Mouse (Mus musculus): ENCODE data around the gene Slc15a4. TPM values are rescaled to one million over a fixed set of nuclear protein-coding genes. Genes with fewer than 3 reads are reported as not detected.

Slc15a4 gene
- polyA plus RNA-seq, 1 experiment from 2014 or later, result 28.4 TPM

DNA sequence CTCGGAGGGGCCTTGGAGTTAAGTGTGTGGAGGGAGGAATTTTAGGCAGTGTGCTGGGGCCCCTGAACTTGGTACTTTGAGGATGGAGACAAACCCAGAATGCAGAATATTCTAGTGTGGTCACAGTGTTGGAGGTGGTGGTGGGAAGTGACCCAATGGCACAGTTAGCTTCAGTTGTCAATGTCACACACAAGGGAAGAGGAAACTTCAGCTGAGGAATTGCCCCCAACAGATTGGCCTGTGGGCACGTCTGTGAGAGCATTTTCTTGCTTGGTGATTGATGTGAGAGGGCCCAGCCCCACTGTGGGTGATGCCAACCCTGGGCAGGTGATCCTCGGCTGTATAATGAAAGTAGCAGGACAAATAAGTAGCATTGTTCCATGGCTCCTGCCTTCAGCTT lies 13.9 kb downstream of the Slc15a4 start:
- peaks cover 19% of the 10 kb centered on the region for H3K4me1 ChIP-seq
- no peak for ATAC-seq (ENCODE audit: low FRiP score, low read depth)
- WGBS, result 77% methylated on average over 3 of the region's 3 CpGs

GRCm38 (mm10) chr5:127616884-127617635 lies 15.6 kb downstream of the Slc15a4 start:
- Histone ChIP-seq H3K27me3 (peaks cover 4% of the 10 kb centered on the region), H3K27ac (replicated peaks) (peak overlapping the region; percentile 79), H3K9me3 (0 out of 2 replicates have a peak, but pooled peaks cover 2% of the 10 kb centered on the region), H3K36me3 (no peaks in the 10 kb centered on the region), H3K4me2 (replicated peaks) (peak overlapping the region; percentile 95), H3K4me1 (peaks cover 19% of the 10 kb centered on the region), H3K4me3 (peak overlapping the region; percentile 99), H3K9ac (replicated peaks) (peak overlapping the region; percentile 99)
- WGBS, result under 1% methylated on average over 87 of the region's 91 CpGs
- peak; percentile 95 for ATAC-seq (ENCODE audit: low FRiP score, low read depth)

More for the DNA sequence above, 13.9 kb downstream of the Slc15a4 start:
- Histone ChIP-seq H3K36me3 (no peaks in the 10 kb centered on the region), H3K27me3 (peaks cover 4% of the 10 kb centered on the region), H3K9me3 (0 out of 2 replicates have a peak, but pooled peaks cover 2% of the 10 kb centered on the region), H3K27ac (replicated peaks) (no peak overlapping the region), H3K4me2 (replicated peaks) (no peak overlapping the region), H3K9ac (replicated peaks) (no peak overlapping the region), H3K4me3 (no peak overlapping the region)

GRCm38 (mm10) chr5:127616151-127616550 lies 16.5 kb downstream of the Slc15a4 start:
- Histone ChIP-seq H3K4me1 (peaks cover 19% of the 10 kb centered on the region), H3K27ac (replicated peaks) (no peak overlapping the region), H3K9me3 (0 out of 2 replicates have a peak, but pooled peaks cover 2% of the 10 kb centered on the region), H3K4me3 (peak overlapping the region; percentile 99), H3K9ac (replicated peaks) (peak overlapping the region; percentile 99), H3K4me2 (replicated peaks) (peak overlapping the region; percentile 95), H3K27me3 (peaks cover 4% of the 10 kb centered on the region), H3K36me3 (no peaks in the 10 kb centered on the region)
- ATAC-seq (ENCODE audit: low FRiP score, low read depth), result no peak
- 21% methylated on average over 5 of the region's 5 CpGs for WGBS

DNA sequence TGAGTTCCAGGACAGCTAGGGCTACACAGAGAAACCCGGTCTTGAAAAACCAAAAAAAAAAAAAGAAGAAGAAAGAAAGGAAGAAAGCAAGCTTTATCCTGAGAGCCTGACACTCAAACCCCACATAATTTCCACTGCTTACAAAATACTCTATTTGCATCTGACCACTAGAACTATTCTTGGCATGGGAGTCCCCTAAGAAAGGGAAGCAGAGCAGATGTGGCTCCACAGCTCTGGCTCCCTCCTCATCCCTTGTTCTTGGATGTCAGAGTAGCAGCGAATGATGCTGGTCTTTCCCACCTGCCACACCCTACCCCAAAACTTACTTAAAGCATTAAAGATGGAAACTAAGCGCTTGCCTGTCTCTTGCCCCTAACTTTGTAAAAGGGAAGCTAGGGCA lies 17.2 kb downstream of the Slc15a4 start:
- no peak for ATAC-seq (ENCODE audit: low FRiP score, low read depth)
- Histone ChIP-seq H3K4me1 (peaks cover 22% of the 10 kb centered on the region), H3K9me3 (0 out of 2 replicates have a peak, but pooled peaks cover 2% of the 10 kb centered on the region), H3K4me2 (replicated peaks) (peak overlapping the region; percentile 95), H3K9ac (replicated peaks) (0 out of 2 replicates have a peak overlapping the region, but pooled peaks have one; percentile 99), H3K27me3 (peaks cover 1% of the 10 kb centered on the region; the same call in 1 of the 2 replicates), H3K4me3 (peak overlapping the region; percentile 99), H3K27ac (replicated peaks) (no peak overlapping the region), H3K36me3 (no peaks in the 10 kb centered on the region)
- 78% methylated on average over 3 of the region's 3 CpGs for WGBS

DNA sequence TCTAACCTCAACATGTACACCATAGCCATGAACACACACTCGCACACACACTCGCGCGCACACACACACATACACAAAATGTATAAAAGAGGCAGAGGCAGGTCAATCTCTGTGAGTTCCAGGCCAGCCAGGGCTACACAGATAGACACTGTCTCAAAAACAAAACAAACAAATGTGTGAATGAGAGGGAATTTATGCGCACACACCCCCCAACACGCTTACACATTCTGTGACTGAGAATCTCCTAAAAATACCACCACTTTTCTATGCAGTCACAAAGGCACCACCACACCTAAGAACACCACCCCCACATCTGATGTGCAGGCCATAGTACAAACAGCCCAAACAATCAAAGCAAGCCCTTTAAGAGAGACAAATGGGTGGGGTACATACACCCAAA lies 20.3 kb downstream of the Slc15a4 start:
- H3K36me3 ChIP-seq, result peaks cover 15% of the 10 kb centered on the region
- H3K9ac ChIP-seq (replicated peaks), result no peak overlapping the region
- no peak for ATAC-seq (ENCODE audit: low FRiP score, low read depth)
- H3K27me3 ChIP-seq, result no peaks in the 10 kb centered on the region
- no peak overlapping the region for H3K4me3 ChIP-seq
- WGBS, result 97% methylated on average over 6 of the region's 6 CpGs
- H3K4me1 ChIP-seq, result peaks cover 22% of the 10 kb centered on the region
- no peak overlapping the region for H3K4me2 ChIP-seq (replicated peaks)
- H3K27ac ChIP-seq (replicated peaks), result no peak overlapping the region
- H3K9me3 ChIP-seq, result no peaks in the 10 kb centered on the region

DNA sequence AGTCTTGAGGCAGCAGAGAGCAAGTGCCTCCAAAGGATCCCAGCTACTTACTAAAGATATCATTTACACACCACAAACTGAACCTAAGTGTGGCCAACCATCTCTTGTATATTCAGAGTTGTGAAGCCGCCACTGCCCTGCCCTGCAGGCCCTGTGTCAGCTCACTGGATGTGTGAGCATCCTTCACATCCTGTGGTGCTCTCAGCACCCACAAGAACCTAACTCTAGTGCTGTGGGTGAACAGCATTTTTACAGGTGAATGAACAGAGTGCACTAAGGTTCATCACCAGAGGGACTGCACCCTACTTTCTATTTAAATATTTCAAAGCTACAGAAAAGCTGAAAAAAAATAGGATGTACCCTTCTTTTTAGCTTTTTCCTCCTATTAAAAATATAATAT lies 20.8 kb downstream of the Slc15a4 start:
- Histone ChIP-seq H3K9me3 (no peaks in the 10 kb centered on the region), H3K4me2 (replicated peaks) (no peak overlapping the region), H3K36me3 (peaks cover 20% of the 10 kb centered on the region), H3K9ac (replicated peaks) (no peak overlapping the region), H3K27ac (replicated peaks) (no peak overlapping the region), H3K4me3 (no peak overlapping the region), H3K27me3 (no peaks in the 10 kb centered on the region), H3K4me1 (peaks cover 22% of the 10 kb centered on the region)
- ATAC-seq (ENCODE audit: low FRiP score, low read depth), result no peak
- 85% methylated on average over 1 of the region's 1 CpGs for WGBS

GRCm38 (mm10) chr5:127610787-127611509 lies 21.7 kb downstream of the Slc15a4 start:
- ATAC-seq (ENCODE audit: low FRiP score, low read depth), result no peak
- H3K27ac ChIP-seq (replicated peaks), result no peak overlapping the region
- H3K9ac ChIP-seq (replicated peaks), result no peak overlapping the region
- 87% methylated on average over 6 of the region's 6 CpGs for WGBS
- peaks cover 18% of the 10 kb centered on the region for H3K4me1 ChIP-seq
- no peak overlapping the region for H3K4me2 ChIP-seq (replicated peaks)
- no peaks in the 10 kb centered on the region for H3K27me3 ChIP-seq
- H3K9me3 ChIP-seq, result no peaks in the 10 kb centered on the region
- H3K4me3 ChIP-seq, result no peak overlapping the region
- peaks cover 28% of the 10 kb centered on the region for H3K36me3 ChIP-seq

GRCm38 (mm10) chr5:127609191-127609714 lies 23.4 kb downstream of the Slc15a4 start:
- peaks cover 41% of the 10 kb centered on the region for H3K36me3 ChIP-seq
- H3K4me2 ChIP-seq (replicated peaks), result no peak overlapping the region
- no peak for ATAC-seq (ENCODE audit: low FRiP score, low read depth)
- H3K9ac ChIP-seq (replicated peaks), result no peak overlapping the region
- peaks cover 4% of the 10 kb centered on the region; the same call in 1 of the 2 replicates for H3K4me1 ChIP-seq
- H3K27me3 ChIP-seq, result no peaks in the 10 kb centered on the region
- no peaks in the 10 kb centered on the region for H3K9me3 ChIP-seq
- no peak overlapping the region for H3K27ac ChIP-seq (replicated peaks)
- WGBS, result 87% methylated on average over 7 of the region's 7 CpGs
- H3K4me3 ChIP-seq, result no peak overlapping the region

DNA sequence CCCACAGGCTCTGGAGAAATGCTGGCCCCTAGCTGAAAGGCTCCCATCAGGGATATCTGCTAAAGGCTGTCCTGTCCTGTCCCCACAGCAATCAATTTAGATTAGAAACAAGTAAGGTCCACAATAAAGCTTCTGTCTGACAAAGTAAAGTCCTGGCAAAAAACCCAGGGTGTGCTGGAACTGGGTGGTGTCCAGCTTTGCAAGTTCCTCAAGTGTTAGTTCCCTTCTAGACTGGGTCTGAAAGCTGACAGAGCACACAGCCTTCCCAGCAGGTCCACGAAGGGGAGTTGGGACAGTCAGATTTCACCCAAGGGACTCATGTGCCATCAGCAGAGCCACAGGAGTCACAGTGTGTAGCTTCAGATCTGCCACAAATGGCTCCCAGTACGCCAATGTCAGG lies 25.2 kb downstream of the Slc15a4 start:
- Histone ChIP-seq H3K27me3 (no peaks in the 10 kb centered on the region), H3K27ac (replicated peaks) (no peak overlapping the region), H3K36me3 (peaks cover 59% of the 10 kb centered on the region), H3K4me3 (no peak overlapping the region), H3K9me3 (no peaks in the 10 kb centered on the region), H3K9ac (replicated peaks) (no peak overlapping the region), H3K4me1 (peaks cover 4% of the 10 kb centered on the region; the same call in 1 of the 2 replicates), H3K4me2 (replicated peaks) (no peak overlapping the region)
- 82% methylated on average over 2 of the region's 2 CpGs for WGBS
- ATAC-seq (ENCODE audit: low FRiP score, low read depth), result no peak

DNA sequence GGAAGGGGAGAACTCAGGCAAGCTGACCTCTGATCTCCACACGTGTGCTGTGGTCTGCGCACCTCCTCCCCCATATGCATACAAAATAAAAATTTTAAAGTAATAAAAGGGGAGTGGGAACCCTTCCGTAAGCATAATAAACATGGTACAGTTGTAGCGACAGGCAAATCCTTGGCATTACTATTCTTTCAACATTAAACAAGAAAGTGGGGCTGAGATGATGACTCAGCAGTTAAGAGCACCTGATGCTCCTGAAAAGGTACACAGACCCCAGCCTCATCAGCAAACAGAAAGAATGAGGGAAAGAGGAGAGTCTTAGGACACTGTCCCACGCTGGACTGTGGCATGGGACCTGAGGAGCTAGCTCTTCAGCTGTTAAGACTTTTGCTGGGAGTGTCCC lies 29.7 kb downstream of the Slc15a4 start:
- Histone ChIP-seq H3K27ac (replicated peaks) (no peak overlapping the region), H3K27me3 (no peaks in the 10 kb centered on the region), H3K9me3 (no peaks in the 10 kb centered on the region), H3K4me3 (no peak overlapping the region), H3K4me2 (replicated peaks) (no peak overlapping the region), H3K9ac (replicated peaks) (no peak overlapping the region), H3K36me3 (peaks cover 93% of the 10 kb centered on the region), H3K4me1 (no peaks in the 10 kb centered on the region)
- ATAC-seq (ENCODE audit: low FRiP score, low read depth), result no peak
- 96% methylated on average over 5 of the region's 5 CpGs for WGBS

DNA sequence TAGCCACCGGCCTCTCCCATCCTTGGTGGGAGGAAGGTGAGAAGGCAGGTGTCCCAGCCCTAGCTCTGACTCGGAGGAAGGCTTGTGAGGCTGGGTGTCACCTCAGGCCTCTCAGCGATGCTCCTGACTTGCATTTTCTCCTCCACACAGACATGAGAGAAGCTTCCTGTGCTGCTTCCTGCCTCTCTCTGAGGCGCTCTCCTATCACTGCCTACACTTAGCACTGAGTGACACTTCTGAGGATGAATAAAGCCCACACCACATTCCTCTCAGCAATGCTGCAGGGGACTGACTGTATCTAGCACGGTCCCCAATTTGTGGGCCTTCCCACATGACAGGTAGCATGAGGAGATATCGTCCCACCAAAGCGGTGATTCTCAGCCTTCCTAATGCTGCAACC lies 35.8 kb downstream of the Slc15a4 start:
- Histone ChIP-seq H3K4me2 (replicated peaks) (no peak overlapping the region), H3K27me3 (no peaks in the 10 kb centered on the region), H3K27ac (replicated peaks) (no peak overlapping the region), H3K4me3 (no peak overlapping the region), H3K36me3 (peaks cover 93% of the 10 kb centered on the region), H3K9me3 (no peaks in the 10 kb centered on the region), H3K4me1 (no peaks in the 10 kb centered on the region), H3K9ac (replicated peaks) (no peak overlapping the region)
- no peak for ATAC-seq (ENCODE audit: low FRiP score, low read depth)
- WGBS, result 94% methylated on average over 7 of the region's 7 CpGs

DNA sequence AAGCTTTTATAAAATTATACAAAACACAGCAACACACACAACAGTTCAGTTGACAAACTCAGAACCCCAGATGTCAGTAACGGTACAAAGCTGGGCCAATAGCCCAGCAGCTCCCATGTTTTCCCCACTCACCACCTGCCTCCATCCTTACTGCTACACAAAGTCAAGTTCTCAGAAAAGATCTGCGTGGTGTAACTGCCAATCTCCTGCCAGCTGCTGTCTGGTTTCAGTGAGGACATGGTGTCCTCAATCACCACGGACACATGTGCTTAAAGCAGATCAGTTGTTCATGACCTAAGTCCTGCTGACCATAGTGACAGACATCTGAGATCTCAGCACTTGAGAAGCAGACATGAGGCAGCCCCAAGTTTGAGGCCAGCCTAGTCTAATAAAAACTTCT lies 37.0 kb downstream of the Slc15a4 start:
- 91% methylated on average over 3 of the region's 3 CpGs for WGBS
- Histone ChIP-seq H3K4me2 (replicated peaks) (no peak overlapping the region), H3K36me3 (peaks cover 92% of the 10 kb centered on the region), H3K27me3 (no peaks in the 10 kb centered on the region), H3K27ac (replicated peaks) (no peak overlapping the region), H3K9me3 (no peaks in the 10 kb centered on the region), H3K4me3 (no peak overlapping the region), H3K4me1 (no peaks in the 10 kb centered on the region), H3K9ac (replicated peaks) (no peak overlapping the region)
- no peak for ATAC-seq (ENCODE audit: low FRiP score, low read depth)
